Mouse (Mus musculus) ovary, adult 18-20 months (tissue): ENCODE measurements at regions not wholly inside any gene's neighbourhood (a gene's known extent, or its start where the extent isn't known, plus 50 kb on each side); places are given as distances from the start of the nearest gene placed in this dataset.

Experiments used
- DNase-seq: peaks from one replicate; pipeline ENCODE4 v3.0.0; 2022; ENCODE audit warnings: low spot score, mixed read lengths

DNA sequence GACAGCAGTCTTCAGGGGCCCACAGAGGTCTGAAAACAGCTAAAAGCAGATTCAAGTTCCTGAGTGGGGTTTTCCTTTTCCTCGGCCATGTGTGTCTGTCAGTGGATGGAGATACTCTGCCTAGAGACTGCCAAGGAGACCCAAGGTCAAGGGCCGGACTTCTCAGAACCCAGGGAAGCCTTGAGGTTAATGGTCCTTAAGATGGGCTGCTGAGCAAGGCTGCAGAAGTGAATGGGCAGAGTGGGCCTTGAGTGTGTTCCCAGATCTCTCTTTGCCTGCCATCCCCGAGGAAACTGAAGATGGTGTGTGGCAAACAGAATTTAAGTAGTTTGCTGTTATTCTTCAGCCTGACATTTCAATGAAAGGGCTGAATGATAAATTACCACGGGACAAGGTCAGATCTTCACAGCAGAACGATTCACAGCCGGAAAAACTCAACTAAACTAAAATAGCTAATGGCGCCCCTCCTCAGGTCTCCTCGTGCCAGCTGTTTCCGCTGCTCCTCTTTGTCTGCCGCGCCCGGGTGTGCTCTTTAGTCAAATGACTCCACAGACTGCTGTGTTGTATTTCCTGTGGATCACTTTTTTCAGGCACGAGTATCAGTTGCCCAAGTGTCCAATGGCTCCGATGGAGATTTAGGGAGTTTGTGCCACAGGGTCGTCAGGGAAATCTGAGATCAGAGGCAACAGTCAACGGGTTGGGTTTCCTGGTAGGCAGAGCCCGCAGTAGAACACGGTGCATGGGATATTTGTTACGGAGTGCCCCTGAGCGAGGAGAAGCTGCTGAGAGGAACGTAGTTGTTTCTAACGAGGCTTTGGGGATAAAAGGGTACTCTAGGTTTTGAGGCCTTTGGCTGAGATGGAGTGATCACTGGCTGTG is 93.5 kb upstream of the Tut7 start:
- DNase-seq = no peak

DNA sequence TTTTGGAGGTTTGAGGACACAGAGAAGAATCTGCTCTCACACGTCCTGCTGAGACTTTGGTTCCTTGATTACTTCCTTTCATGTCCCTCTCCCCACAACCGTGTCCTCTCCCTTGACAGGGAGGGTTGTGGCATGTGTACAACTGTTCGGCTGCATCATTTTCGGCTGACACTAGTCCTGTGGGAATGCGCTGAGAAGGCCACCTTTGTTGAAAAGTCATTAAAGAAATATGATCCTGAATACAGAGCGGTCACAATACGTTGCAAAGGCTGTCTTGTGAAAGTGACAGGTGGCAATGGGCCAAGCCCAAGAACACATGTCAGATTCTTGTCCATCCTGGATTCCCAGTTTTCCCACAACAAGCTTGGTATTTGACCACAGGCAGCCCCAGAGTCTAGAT is 92.8 kb upstream of the Tut7 start:
- DNase-seq = no peak

DNA sequence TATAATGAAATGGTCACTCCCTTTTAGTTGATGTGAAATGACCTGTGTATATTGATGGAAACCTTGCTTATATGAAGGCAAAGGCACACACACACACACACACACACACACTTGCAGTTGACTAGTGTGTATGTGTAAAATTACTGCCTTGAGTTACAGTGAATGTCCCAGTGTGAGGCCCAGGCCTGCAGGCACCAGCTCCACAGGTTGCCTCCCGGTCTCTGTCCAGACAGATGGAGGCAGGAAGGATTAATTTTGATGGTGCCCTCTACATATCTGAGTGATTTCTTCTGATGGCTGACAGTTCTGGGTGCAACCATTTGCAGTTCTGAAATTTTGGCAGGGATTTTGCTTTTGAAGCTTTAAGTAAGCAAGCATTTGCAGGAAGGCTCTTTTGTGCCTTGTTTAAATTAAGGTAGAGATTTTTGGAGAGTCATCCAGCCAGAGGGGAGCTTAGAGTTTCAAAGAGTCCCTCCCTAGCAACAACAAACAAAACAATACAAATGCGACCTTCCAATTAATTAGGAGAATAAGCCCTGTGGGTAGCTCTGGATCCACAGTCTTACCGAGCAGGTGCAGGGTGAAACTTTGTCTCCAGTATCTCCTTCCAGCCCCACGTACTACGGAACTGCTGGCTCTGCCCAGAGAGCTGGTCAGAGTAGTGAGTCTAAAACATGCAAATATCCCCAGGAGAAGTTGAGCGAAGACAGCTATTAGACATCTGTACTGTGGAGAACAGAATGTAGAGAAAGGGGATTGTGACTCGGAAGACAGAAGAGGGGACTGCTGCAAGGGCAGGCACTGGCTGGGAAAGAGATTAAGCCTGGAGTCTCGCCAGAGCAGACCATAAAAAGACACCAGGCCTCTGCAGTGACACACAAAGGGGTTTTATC is 87.5 kb upstream of the Tut7 start:
- no peak for DNase-seq

DNA sequence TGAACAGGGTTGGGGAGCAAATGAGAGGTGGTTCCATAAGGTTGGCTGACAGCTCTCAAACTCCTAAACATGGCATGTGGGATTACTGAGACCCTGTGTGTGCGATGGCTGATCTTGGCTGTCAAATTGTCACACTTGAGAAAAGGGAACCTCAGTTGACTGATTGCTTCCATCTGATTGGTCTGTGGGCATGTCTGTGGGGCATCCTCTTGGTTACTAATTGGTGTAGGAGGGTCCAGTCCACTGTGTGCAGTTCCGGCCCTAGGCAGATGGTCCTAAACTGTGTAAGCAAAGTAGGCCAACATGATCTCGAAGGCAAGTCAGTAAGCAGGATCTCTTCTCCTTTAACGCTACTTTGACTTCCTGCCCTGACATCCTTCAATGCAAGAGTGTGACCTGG is 86.5 kb upstream of the Tut7 start:
- no peak for DNase-seq

DNA sequence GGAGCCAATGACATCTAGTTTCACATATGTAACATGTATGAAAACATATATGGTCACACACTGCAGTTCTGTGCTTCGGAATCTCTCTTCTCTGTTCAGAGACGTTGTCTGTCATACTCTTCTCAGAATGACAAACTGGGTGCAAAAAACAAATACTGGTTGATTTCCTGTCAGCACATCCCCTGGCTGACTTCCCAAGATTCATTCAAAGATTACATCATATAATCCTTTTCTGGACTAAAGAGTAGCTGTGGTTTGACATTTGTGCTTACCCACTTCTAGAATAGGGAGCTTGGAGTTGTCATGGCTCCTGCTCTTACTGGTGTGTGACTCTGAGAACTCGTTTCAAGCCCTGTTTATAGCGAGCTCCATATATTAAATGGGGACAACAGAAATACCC is 85.8 kb upstream of the Tut7 start:
- no peak for DNase-seq

DNA sequence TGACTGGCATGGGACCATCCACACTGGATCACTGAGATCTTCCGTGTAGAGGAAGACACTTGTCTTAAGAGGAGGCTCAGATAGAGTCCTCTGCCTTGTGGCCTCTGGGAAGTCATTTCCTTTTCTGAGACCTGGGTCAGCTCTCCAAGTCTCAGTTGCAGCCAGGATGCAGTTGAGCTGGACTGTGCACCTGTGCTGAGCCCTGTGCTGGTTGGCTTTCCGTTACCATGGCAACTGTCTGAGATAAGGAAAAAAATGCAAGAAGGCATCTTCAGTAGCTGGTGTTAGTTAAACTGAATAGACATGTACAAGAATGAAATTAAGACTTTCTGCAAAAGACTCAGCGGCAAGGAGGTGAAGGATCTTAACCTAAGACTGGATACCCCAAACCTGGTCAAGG is 82.5 kb upstream of the Tut7 start:
- DNase-seq = no peak

DNA sequence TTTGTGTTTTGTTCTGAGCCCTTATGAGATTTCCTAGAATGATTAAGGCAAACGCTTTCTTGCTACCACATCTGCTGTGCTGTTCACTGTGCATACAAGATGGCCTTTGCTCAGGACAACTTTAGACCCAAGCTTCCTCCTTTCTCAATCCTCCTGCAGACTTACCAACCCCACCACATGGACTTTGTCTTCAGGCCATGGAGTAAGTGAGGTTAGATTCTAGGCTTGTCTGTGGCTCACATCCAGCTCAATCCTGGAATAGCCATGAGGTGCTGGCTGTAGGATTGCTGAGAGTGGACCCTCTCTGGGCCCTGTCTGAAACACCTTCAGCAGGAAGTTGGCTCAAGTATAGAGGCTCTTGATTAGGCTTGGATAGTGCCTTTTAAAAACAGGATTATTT is 81.5 kb upstream of the Tut7 start:
- DNase-seq = no peak

DNA sequence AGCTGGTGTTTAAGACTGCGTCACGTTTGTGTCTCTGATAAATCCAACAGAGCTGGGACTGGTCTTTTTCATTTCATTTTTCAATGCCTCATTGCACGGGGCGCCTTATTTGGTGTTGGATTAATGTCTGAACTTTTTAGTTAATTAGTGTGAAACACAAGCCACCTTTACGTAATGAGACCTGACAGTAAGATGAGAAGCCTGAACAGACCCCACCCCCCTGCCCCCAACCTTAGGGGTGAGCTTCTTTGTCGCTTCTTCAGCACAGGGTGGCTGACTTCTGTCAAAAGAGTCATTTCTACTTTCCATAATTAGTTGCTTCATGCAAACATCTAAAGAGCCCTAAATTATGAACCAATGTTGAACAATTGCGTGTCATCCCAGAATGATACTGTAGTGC is 76.6 kb upstream of the Tut7 start:
- no peak for DNase-seq

DNA sequence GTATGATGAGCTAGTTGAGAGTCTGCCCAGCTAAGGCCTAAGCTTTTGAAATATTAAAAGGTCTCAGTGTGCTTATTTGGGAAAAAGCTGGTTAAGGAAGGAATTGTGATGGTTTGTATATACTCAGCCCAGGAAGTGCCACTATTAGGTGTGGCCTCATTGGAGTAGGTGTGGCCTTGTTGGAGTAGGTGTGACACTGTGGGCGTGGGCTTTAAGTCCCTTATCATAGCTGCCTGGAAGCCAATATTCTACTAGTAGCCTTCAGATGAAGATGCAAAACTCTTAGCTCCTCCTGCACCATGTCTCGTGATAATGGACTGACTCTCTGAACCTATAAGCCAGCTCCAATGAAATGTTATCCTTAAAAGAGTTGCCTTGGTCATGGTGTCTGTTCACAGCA is 72.8 kb upstream of the Tut7 start:
- DNase-seq = no peak

DNA sequence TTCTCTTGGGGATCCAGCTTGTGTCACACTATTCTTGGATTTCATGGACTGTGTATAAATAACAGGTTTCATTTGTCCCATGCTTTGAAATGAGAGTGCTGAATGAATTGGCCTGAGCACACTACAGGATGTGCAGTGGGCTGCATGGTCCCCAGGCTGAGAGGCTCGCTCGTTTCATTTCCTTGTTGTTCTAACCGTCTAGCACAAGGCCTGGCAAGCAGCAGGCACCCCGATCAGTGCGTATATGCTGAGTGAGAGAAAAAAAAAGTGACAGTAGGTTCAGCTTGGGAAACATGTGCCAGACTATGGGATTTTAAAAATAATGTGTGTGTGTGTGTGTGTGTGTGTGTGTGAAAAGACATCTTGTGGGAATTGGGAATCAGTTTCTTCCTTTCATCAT is 71.1 kb upstream of the Tut7 start:
- DNase-seq = no peak

DNA sequence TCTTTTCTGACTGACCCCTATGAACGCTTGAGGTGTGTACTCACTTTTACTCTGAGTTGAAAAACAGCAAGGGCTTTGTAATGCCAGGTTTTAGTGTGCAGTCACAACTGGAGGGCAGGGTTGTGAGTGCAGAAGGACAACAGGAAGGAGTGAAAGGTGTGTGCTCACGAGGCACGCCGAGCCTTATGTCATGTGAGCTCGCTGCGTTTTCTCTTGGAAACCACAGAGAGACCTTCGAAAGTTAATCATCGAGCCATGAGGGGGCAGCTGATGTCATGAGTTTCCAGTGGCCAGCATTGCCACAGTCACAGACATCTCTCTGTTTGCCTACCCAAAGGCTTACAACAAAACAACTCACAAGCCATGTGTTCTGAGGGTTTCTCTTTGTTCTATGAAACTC is 70.0 kb upstream of the Tut7 start:
- no peak for DNase-seq

DNA sequence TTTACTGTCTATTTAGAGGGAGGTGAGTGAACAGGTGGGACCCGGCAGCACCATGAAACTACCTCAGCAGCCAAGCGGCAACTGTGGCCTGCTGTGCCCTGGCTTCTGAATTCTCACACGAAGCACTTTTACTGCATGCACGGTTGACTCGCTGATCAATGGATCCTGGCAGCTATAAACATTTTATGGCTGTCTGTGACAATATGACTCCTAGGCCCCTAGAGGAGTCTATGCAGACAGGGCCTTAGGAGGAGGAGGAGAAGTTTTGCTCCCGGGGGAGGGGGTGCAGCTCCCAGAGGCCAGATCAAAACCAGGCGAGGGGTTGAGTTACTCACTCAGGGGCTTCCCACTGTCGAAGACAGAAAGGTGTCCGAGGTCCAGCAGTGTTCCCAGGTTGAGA is 69.4 kb upstream of the Tut7 start:
- DNase-seq = no peak

DNA sequence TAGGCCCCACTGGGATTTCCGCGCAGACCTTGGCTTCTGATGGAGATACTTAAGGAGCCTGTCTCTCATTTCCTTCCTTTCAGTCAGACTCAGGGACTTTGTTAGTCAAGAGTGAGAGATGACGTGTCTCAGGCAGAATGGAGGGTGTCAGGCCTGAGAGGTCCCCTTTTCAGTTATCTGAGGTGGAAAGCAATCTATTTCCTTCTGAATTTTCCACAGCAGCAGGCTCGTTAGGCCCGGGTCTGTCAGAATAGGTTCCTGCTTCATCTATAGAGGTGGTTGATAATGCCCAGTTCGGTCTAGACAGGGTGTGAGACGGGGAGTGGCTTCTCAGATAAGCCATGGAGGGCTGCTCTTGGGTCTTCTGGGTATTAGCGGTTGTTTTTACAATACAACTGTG is 68.8 kb upstream of the Tut7 start:
- no peak for DNase-seq

DNA sequence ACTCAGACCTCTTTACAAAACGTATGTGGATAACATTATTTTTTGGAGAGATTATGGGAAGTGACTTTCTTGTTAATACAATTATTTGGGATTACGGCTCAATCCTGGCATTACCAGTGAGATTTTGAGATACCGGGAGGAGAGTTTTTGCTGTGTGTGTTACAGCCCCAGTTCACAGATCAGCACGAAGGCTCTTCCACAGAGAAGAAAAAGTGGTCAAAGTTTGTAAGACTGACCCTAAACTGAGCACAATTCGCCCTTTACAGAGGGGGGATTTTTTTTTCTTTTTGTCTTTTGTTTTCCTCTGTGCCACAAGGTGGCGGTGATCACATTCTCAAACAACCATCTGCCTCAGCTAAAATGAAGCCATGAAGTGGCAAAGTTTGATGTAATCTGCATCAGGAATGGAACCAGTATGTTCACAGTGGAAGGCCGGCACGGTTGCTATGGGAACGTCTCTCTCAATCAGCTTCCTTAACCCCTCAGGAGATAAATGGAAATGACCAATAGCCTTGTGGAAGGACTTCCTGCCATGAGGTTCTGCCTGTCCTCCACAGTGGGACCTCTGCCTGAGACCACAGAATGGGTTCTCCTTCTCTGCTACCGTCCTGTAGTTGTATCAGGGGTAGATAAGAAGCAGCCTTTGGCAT is 66.6 kb upstream of the Tut7 start:
- no peak for DNase-seq

DNA sequence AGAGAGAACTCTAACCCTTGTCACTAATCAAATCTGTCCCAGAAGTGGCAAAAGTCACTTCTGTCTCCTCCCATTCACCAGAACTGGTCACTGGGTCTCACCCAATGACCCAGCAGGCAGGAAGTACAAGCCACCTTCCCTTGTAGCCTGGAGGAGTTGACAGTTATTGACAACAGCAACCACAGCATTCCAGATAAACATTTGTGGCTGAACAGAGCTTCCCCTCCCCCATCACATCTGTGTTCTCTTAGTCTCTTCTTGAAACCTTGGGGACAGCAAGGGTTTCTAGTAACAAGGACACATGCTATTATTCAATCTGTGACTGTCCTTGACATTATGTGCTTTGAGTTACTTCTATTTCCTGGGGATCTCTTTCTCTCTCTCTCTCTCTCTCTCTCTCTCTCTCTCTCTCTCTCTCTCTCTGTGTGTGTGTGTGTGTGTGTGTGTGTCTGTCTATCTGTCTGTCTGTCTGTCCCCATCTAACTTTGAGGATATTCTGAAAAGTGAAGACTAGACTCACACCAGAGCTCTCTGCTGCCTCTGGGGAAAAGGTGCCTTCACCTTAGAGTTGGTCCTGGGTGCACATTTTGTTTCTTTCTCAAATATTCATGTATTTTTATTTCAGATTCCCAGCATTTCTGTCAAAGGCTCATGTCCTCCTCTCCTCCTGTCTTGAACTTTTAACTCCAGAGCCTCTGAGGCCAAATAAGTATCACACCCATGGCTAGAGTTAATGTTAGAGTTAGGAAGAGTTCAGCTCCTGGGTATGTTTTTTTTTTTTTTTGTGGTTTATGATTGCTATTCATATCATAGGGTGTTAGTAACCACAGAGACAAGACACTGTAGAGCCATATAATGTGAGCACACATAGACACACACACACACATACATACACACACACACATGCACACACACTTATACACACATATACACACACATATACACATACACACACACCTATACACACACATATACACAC is 65.4 kb upstream of the Tut7 start:
- DNase-seq = no peak

DNA sequence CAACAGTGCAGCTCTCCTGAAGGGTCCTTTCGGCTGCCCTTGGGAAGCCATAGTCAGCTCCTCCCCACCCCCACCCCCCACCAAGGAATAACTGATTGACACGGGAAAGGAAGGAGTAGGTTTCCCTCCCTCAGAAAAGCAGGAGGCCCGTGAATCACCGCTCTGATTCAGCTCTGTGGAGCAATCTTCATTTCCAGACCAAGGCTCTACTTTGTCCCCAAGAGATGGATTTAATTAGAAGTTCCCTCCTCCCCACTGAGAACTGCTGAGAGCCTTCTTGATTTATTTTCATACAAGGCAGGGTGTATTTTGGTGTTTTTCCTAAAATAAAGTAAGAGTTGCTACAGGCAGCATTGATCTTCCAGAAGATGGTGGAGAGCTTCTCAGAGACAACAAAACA is 64.4 kb upstream of the Tut7 start:
- no peak for DNase-seq

DNA sequence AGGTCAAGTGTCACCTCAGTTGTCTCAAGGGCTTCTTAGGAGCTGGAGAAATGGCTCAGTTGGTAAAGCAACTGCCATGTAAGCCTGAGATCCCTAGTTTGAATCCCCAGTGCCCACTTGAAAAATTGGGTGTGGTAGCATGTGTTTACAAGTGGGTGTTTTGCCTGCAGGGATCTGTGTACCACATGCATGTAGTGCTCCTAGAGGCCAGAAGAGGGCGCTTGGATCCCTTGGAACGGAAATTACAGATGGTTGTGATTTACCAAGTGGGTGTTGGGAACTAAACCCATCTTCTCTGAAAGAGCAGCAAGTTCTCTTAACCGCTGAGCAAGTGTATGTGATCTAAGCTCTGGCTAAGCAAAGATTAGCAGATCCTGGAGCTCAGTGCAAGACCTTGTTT is 63.6 kb upstream of the Tut7 start:
- no peak for DNase-seq

DNA sequence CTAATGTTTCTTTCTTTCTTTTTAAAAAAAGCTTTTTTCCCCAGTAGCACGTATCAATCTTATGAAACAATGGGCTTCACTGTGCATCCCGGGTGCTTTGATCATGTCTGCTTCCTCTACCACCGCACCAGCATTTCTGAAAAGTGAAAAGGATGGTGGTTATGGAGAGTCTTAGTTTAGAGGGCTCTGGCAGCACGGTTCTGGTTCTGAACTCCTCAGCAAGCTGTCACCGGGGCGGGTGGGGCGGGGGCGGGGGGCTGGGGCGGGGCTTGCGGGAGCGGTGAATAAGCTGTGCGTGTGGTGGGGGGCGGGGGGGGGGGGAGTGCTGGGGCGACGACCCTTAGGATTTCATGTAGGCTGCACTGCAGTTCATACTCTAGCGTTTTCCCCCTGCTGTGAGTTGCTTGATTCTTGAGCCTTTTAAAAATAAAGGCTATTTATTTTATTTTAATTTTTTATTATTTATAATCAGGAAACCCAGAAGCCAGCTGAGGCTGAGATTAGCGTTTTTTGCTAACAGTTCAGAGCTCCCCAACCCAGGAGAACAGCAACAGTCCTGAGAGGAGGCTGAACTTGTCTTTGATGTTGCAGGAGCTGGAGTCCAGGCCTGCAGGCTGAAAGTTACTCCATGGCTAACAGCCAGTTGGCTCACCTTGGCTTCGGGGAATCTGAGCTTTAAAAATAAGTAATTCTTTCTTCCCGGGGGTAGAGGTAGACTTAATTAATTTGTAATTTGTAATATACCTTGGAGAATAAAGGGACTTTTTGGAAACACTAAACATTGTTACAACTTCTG is 59.2 kb upstream of the Tut7 start:
- no peak for DNase-seq

DNA sequence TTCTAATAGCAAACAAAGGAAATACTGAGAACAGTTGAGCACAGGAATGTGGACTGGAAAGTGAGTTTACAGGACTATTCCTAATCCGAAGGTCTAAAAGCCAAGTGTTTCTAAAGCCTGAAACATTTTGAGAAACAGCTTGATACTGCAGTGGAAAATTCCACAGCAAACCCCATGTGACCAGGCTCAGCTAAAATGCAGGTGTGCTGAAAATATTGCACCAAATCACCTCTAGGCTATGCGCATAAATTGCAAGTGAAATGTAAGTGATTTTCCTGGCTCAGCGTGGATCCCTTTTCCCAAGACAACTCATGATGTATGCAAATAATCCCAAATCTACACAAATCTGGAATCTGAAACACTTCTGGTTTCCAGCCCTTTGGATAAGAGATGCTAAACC is 57.1 kb upstream of the Tut7 start:
- no peak for DNase-seq

DNA sequence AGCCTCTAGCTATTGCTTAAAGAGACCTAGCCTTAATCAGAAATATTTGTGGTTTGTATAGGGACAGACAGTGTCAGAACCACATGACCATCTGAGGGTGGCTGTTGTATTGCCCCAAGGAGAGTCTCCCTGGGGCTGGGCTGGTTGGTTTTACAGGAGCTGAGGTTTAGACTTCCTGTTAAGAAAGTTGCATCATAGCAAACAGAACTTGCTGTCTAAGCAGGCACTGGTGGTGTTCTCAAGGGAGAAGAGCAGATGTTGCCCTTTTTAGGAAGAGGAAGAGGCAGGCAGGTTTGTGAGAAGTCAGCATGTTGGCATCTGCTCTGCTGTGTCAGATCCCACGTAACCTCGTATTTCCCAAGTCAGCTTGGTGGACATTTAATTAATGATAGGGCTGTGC is 52.7 kb upstream of the Tut7 start:
- no peak for DNase-seq
